Mouse (Mus musculus) MEL (cell line): ENCODE measurements around the gene Rbm25. TPM values are rescaled to one million over a fixed set of nuclear protein-coding genes. Genes with fewer than 3 reads are reported as not detected.

Experiments used
- DNase-seq: peaks from one replicate; pipeline ENCODE4 v3.0.0; 2011; ENCODE audit warnings: low read depth, low spot score
- H3K27ac ChIP-seq: 2 replicates; pipeline ENCODE4 v1.5.1; 2012; ENCODE audit warnings: low read depth, mild to moderate bottlenecking, control low read depth, low read length, moderate library complexity; ENCODE audit not compliant: control insufficient read depth
- H3K27me3 ChIP-seq, 2 experiments: fragments of 150-350 bp in 1 of 2; sonication (generic) in 1 of 2; 2 replicates each; pipeline ENCODE4 v1.6.1; 2012; ENCODE audit warnings: low read length in 2 of 2, mild to moderate bottlenecking in 2 of 2, improper control_type of control experiment in 1 of 2, moderate library complexity in 1 of 2; ENCODE audit not compliant: insufficient read depth in 2 of 2, control insufficient read depth in 1 of 2
- H3K36me3 ChIP-seq, 2 experiments: 2 replicates each; pipeline ENCODE4 v1.6.1; 2012 to 2014; ENCODE audit warnings: low read length in 2 of 2, improper control_type of control experiment in 1 of 2, inconsistent platforms in 1 of 2, mild to moderate bottlenecking in 1 of 2; ENCODE audit not compliant: insufficient read depth in 2 of 2, control insufficient read depth in 1 of 2
- H3K4me1 ChIP-seq, 2 experiments: fragments of 150-350 bp in 1 of 2; sonication (generic) in 1 of 2; 2 replicates each; pipeline ENCODE4 v1.6.1; 2012; ENCODE audit warnings: low read length in 2 of 2, improper control_type of control experiment in 1 of 2, mild to moderate bottlenecking in 1 of 2; ENCODE audit not compliant: insufficient read depth in 2 of 2, control insufficient read depth in 1 of 2
- H3K4me3 ChIP-seq, 2 experiments: fragments of 150-350 bp in 1 of 2; sonication (generic) in 1 of 2; 2 replicates each; pipeline ENCODE4 v1.5.1; 2012; ENCODE audit warnings: low read depth in 2 of 2, low read length in 2 of 2, mild to moderate bottlenecking in 2 of 2, moderate library complexity in 2 of 2, control low read depth in 1 of 2, improper control_type of control experiment in 1 of 2; ENCODE audit not compliant: control insufficient read depth in 1 of 2, insufficient read depth in 1 of 2
- H3K79me2 ChIP-seq: 2 replicates; pipeline ENCODE4 v1.6.1; 2012; ENCODE audit warnings: mild to moderate bottlenecking, low read length, moderate library complexity; ENCODE audit not compliant: control insufficient read depth, poor library complexity, insufficient read depth
- H3K9ac ChIP-seq: 2 replicates; pipeline ENCODE4 v1.6.1; 2012; ENCODE audit warnings: low read depth, mild to moderate bottlenecking, control low read depth, low read length, moderate library complexity; ENCODE audit not compliant: control insufficient read depth, poor library complexity, severe bottlenecking
- H3K9me3 ChIP-seq: fragments of 150-350 bp; sonication (generic); replicated peaks from 2 replicates; pipeline ENCODE4 v1.6.1; 2012; ENCODE audit warnings: mild to moderate bottlenecking, low read length, improper control_type of control experiment, moderate library complexity; ENCODE audit not compliant: insufficient read depth
- BHLHE40 ChIP-seq: IDR thresholded peaks from 2 replicates; pipeline ENCODE4 v1.6.1; 2012; ENCODE audit warnings: low read depth, mild to moderate bottlenecking, inconsistent platforms, low read length, improper control_type of control experiment, borderline replicate concordance
- CHD1 ChIP-seq: IDR thresholded peaks from 2 replicates; pipeline ENCODE4 v1.6.1; 2012; ENCODE audit warnings: low read depth, mild to moderate bottlenecking, inconsistent platforms, low read length, improper control_type of control experiment
- CHD2 ChIP-seq: IDR thresholded peaks from 2 replicates; pipeline ENCODE4 v1.6.1; 2011; ENCODE audit warnings: low read length, improper control_type of control experiment
- E2F4 ChIP-seq: IDR thresholded peaks from 2 replicates; pipeline ENCODE4 v1.6.1; 2011; ENCODE audit warnings: low read depth, low read length, improper control_type of control experiment, borderline replicate concordance
- ELF1 ChIP-seq: IDR thresholded peaks from 2 replicates; pipeline ENCODE4 v1.6.1; 2014; ENCODE audit warnings: low read depth, mild to moderate bottlenecking, inconsistent platforms, low read length, improper control_type of control experiment, moderate library complexity
- EP300 ChIP-seq, 2 experiments: IDR thresholded peaks; 2 replicates each; pipeline ENCODE4 v1.6.1; 2011; ENCODE audit warnings: improper control_type of control experiment in 2 of 2, low read length in 2 of 2, low read depth in 1 of 2, mild to moderate bottlenecking in 1 of 2
- ETS1 ChIP-seq: IDR thresholded peaks from 2 replicates; pipeline ENCODE4 v1.6.1; 2012; ENCODE audit warnings: low read depth, mild to moderate bottlenecking, inconsistent platforms, low read length, improper control_type of control experiment, moderate library complexity
- GABPA ChIP-seq: IDR thresholded peaks from 2 replicates; pipeline ENCODE4 v1.6.1; 2012; ENCODE audit warnings: low read depth, mild to moderate bottlenecking, inconsistent platforms, low read length, improper control_type of control experiment, moderate library complexity
- GATA1 ChIP-seq: IDR thresholded peaks from 2 replicates; pipeline ENCODE4 v1.6.1; 2011; ENCODE audit warnings: low read depth, low read length, improper control_type of control experiment
- KAT2A ChIP-seq: conservative IDR thresholded peaks from 2 replicates; pipeline ENCODE4 v1.6.1; 2012; ENCODE audit warnings: low read depth, low read length, improper control_type of control experiment, inconsistent platforms
- MAFK ChIP-seq: IDR thresholded peaks from 2 replicates; pipeline ENCODE4 v1.6.1; 2011; ENCODE audit warnings: low read depth, mild to moderate bottlenecking, low read length, improper control_type of control experiment, borderline replicate concordance
- MAX ChIP-seq: IDR thresholded peaks from 2 replicates; pipeline ENCODE4 v1.6.1; 2011; ENCODE audit warnings: low read length, improper control_type of control experiment
- MAZ ChIP-seq: IDR thresholded peaks from 2 replicates; pipeline ENCODE4 v1.6.1; 2012; ENCODE audit warnings: low read depth, mild to moderate bottlenecking, inconsistent platforms, low read length, improper control_type of control experiment
- MXI1 ChIP-seq: IDR thresholded peaks from 2 replicates; pipeline ENCODE4 v1.6.1; 2011; ENCODE audit warnings: mild to moderate bottlenecking, low read depth, low read length, improper control_type of control experiment
- NELFE ChIP-seq: IDR thresholded peaks from 2 replicates; pipeline ENCODE4 v1.6.1; 2011; ENCODE audit warnings: low read depth, low read length, improper control_type of control experiment
- POLR2A ChIP-seq, 2 experiments: IDR thresholded peaks; 2 replicates each; pipeline ENCODE4 v1.6.1; 2011 to 2012; ENCODE audit warnings: low read length in 2 of 2, mild to moderate bottlenecking in 2 of 2, control low read depth in 1 of 2, improper control_type of control experiment in 1 of 2, low read depth in 1 of 2, moderate library complexity in 1 of 2; ENCODE audit not compliant: control insufficient read depth in 1 of 2, insufficient read depth in 1 of 2, poor library complexity in 1 of 2
- POLR2AphosphoS2 ChIP-seq: IDR thresholded peaks from 2 replicates; pipeline ENCODE4 v1.6.1; 2011; ENCODE audit warnings: low read length, improper control_type of control experiment
- RCOR1 ChIP-seq: IDR thresholded peaks from 2 replicates; pipeline ENCODE4 v1.6.1; 2012; ENCODE audit warnings: low read depth, mild to moderate bottlenecking, inconsistent platforms, low read length, improper control_type of control experiment
- TCF12 ChIP-seq: IDR thresholded peaks from 2 replicates; pipeline ENCODE4 v1.6.1; 2014; ENCODE audit warnings: low read depth, mild to moderate bottlenecking, inconsistent platforms, low read length, improper control_type of control experiment, moderate library complexity
- UBTF ChIP-seq: IDR thresholded peaks from 2 replicates; pipeline ENCODE4 v1.6.1; 2012; ENCODE audit warnings: low read depth, mild to moderate bottlenecking, inconsistent platforms, low read length, improper control_type of control experiment, moderate library complexity, borderline replicate concordance; ENCODE audit not compliant: insufficient read depth
- USF1 ChIP-seq: IDR thresholded peaks from 2 replicates; pipeline ENCODE4 v1.6.1; 2014; ENCODE audit warnings: low read depth, mild to moderate bottlenecking, inconsistent platforms, low read length, improper control_type of control experiment, moderate library complexity
- ZC3H11A ChIP-seq: IDR thresholded peaks from 2 replicates; pipeline ENCODE4 v1.6.1; 2012; ENCODE audit warnings: low read depth, mild to moderate bottlenecking, inconsistent platforms, low read length, improper control_type of control experiment
- ZKSCAN1 ChIP-seq: IDR thresholded peaks from 2 replicates; pipeline ENCODE4 v1.6.1; 2012; ENCODE audit warnings: low read depth, mild to moderate bottlenecking, inconsistent platforms, low read length, improper control_type of control experiment, moderate library complexity
- ZNF384 ChIP-seq: IDR thresholded peaks from 2 replicates; pipeline ENCODE4 v1.6.1; 2012; ENCODE audit warnings: low read depth, mild to moderate bottlenecking, inconsistent platforms, low read length, improper control_type of control experiment
- polyA plus RNA-seq, 2 experiments: library from polyadenylated mRNA; stranded (reverse) in 1 of 2; unstranded in 1 of 2; fragments of >175 nt in 1 of 2; fragments of >200 nt in 1 of 2; gene quantifications; 2 replicates each; pipeline versions ENCODE4 v1.2.1 to v1.2.4; 2012; ENCODE audit warnings: low replicate concordance in 2 of 2, low read depth in 1 of 2; ENCODE audit not compliant: insufficient read length in 2 of 2, insufficient read depth in 1 of 2, missing spikeins in 1 of 2
- total RNA-seq: library from RNA; depleted of rRNA; stranded (reverse); fragments of 300-350 nt; gene quantifications from 2 replicates; pipeline ENCODE4 v1.2.3, GENCODE M21; 2012

Gene Rbm25
- total and polyA plus RNA-seq, 3 experiments = 77.3 to 375 (median 124) TPM

DNA sequence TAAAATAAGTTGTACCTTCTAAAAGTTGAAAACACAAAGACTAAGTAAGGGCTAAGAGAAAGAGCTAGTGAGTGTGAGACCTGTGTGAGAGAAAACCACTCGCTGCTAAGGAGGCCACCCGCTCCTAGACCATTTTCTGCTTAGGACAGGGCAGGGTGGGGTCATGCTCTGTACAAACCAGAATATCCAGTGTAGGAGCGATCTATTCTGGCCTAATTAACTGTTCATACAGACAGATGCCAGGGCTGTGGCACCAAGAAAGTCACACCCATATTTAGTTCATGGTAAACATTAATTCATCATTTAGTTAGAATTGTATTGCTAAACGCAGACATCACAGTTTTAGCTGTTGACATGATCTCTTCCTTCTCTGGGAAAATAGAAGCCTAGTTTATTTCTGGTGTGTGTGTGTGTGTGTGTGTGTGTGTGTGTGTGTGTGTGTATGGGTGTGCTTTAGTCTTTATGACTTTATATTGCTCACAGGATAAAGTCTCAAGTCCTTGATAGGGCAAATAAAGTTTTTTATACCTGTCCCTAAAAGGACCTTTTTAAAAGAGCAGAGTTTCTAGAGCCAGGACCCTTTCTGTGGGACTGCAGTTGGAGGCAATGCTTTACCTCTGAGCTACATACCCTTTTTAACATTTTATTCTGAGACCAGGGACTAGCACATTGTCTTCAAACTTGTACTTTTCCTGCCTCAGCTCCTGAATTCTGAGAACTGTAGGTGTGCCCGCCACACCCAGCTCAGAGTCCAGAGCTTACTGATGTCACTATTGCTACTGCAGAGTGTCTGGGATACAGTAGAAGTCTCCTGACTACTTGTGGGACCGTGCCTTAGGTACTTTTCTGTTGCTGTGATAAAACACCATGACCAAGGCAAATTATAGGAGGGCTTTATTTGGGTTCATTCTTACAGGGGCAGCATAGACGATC is 77.4 kb downstream of the Rbm25 start:
- Histone ChIP-seq H3K27me3 (no peaks in the 10 kb centered on the region), H3K9ac (no peak overlapping the region), H3K79me2 (no peaks in the 10 kb centered on the region), H3K36me3 (peaks cover 8 to 10% of the 10 kb centered on the region in 2 experiments), H3K9me3 (no peaks in the 10 kb centered on the region)
- TF ChIP-seq ETS1 (no peak), ZC3H11A (no peak), ZNF384 (no peak), UBTF (no peak), E2F4 (no peak), KAT2A (no peak), CHD1 (no peak), ELF1 (no peak), BHLHE40 (no peak), POLR2A (IDR thresholded peaks at IDR 0.05; ENCODE audit: control insufficient read depth in 1 of 2, insufficient read depth in 1 of 2, low read depth in 1 of 2, low read length in 2 of 2, poor library complexity in 1 of 2) (no peak)
- TF ChIP-seq, all 39 proteins: peak for 0
- no peak overlapping the region for H3K27ac ChIP-seq
- DNase-seq = no peak
- H3K4me1 ChIP-seq = peaks cover 0 to 4% of the 10 kb centered on the region in 2 experiments; a peak in 2 of 4 replicates
- no peak overlapping the region for H3K4me3 ChIP-seq

DNA sequence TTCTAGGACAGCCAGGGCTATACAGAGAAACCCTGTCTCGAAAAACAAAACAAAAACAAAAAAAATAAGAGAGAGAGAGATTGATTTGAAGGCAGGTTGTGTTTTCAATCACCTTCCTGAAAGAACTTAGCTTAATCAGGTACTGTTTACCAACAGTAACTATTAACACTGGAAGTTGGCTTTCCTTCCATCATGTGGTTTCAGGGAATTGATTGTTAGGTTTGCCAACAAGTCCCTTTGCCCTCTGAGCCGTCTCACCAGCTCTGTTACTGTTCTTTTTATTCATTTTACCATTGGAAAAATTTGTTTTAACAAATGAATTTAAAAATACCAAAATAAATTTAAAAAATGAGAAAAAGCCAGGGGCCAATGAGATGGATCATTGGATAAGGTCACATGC is 78.9 kb downstream of the Rbm25 start:
- Histone ChIP-seq H3K27ac (no peak overlapping the region), H3K9me3 (no peaks in the 10 kb centered on the region), H3K79me2 (no peaks in the 10 kb centered on the region), H3K36me3 (peaks cover 4 to 7% of the 10 kb centered on the region in 2 experiments), H3K27me3 (no peaks in the 10 kb centered on the region), H3K9ac (no peak overlapping the region), H3K4me1 (peaks cover 0 to 4% of the 10 kb centered on the region in 2 experiments; a peak in 1 of 4 replicates), H3K4me3 (no peak overlapping the region)
- TF ChIP-seq ZC3H11A (no peak), MAX (no peak), MAZ (no peak), ZKSCAN1 (no peak), MAFK (no peak), NELFE (no peak), UBTF (no peak), ETS1 (no peak), GABPA (no peak), RCOR1 (no peak), TCF12 (no peak), CHD2 (no peak), MXI1 (no peak), POLR2AphosphoS2 (no peak), EP300 (IDR thresholded peaks at IDR 0.05; ENCODE audit: low read depth in 1 of 2, low read length in 2 of 2) (no peak), GATA1 (no peak), USF1 (no peak), E2F4 (no peak)
- DNase-seq = no peak
